Mouse (Mus musculus): ENCODE measurements around the gene Actn4. TPM values are rescaled to one million over a fixed set of nuclear protein-coding genes. Genes with fewer than 3 reads are reported as not detected.

Gene Actn4
- total RNA-seq, 2 experiments from 2014 or later: 123 to 132 TPM

DNA sequence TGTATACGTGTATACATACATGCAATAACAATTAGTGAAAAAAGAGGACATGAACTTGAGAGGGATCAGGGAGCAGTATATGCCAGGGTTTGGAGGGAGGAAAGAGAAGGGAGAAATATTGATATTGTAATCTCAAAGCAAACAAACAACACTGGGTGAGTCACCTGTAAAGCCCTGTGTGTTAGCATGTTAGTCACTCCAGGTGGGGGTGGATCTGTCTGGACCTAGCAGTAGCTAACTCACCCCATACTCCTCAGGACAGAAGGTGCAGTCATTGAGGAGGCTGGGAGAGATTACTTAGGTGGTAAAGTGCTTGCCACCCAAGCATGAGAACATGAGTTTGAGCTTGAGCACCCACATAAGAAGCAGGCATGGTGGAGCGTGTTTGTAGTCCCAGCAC, 102.2 kb downstream of the Actn4 start:
- no peak for DNase-seq (ENCODE audit: low spot score in 2 of 2)

DNA sequence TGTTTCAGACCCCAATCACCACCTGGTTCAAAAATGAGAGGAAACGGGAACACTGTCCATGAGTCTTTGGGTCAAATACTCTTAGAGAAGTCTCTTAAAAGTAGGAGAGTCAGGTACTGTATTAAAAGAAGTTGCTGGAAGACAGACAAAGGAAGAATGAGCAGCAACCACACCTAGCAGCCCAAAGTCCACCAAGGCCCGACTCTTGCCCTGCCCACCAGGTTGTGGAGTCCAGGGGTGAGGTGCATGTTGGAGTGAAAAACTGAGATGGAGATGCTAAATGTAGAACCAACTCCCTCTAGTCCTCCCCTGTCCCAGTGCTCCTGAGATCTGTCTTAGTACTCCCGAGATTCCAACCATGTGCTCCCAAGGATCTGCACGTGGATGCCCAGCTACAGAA, 111.5 kb downstream of the Actn4 start:
- no peak for DNase-seq (ENCODE audit: low spot score in 2 of 2)

DNA sequence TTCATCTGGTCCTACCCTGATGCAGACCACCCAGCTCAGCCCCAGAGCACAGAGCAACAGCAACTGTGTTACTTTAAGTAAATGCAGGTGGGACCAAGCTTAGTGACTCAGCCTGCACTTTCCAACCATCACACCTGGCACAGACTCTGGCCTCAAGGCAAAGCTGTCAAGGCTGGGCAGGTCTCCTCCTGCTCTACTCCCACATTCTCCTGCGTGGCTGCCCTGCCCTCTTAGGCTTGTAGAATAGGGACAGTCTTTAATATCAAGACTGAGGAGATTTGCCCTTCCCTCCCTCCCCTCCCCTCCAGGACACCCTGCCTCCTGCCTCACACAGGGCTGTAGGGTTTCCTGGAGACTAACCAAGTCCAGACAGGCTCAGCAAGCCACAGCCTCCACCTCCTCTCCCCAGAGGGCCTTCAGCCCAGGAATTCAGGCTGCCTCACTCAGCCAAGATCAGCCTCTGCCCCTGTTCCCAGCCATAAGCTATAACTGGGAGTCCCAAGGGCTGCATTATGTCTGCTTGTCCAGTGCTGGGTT, 112.4 kb downstream of the Actn4 start:
- DNase-seq (ENCODE audit: low spot score in 2 of 2): no peak

DNA sequence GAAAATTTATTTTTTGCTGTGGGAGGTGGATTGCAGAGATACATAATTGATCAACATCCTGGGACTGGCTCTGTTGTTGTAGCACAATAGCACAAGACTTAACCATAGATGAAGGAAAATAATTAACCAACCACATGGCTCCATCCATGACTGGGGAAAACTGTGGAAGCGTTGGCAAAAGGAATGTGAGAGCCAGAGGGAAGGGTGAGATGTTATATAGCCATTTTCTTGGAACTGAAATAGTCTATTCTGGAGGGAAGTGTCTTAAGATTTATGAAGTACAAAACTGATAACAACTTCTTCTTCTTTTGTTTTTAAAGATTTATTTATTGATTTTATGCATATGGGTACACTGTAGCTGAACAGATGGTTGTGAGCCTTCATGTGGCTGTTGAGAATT, 114.9 kb downstream of the Actn4 start:
- no peak for DNase-seq (ENCODE audit: low spot score in 2 of 2)

Other genes starting within 250 kb of the Actn4 start
- gene Fbxo17, start 245.5 kb downstream of the Actn4 start, total RNA-seq (2021): under 1 TPM; 0.88 to 0.97 TPM
- 10 to 100 TPM; 55.4 to 66.9 TPM for gene Mrps12, start 220.5 kb downstream of the Actn4 start, total RNA-seq (2021)
- 10 to 100 TPM; 14.4 to 15.0 TPM for gene Sars2, start 220.3 kb downstream of the Actn4 start, total RNA-seq (2021)
- gene Ccer2, start 206.2 kb downstream of the Actn4 start, total RNA-seq (2021): under 1 TPM in 1 of 2 experiments, not detected in 1; 0.41 TPM
- gene Sirt2, start 195.6 kb downstream of the Actn4 start, total RNA-seq (2021): 100 to 1,000 TPM; 325 to 336 TPM
- gene Nfkbib, start 194.8 kb downstream of the Actn4 start, total RNA-seq (2021): 10 to 100 TPM; 31.4 to 33.9 TPM
- 1 to 10 TPM; 2.9 to 3.3 TPM for gene Rinl, start 173.4 kb downstream of the Actn4 start, total RNA-seq (2021)
- gene Hnrnpl, start 153.8 kb downstream of the Actn4 start, total RNA-seq (2021): 100 to 1,000 TPM; 379 to 416 TPM
- 10 to 100 TPM; 58.2 to 61.2 TPM for gene Ech1, start 137.1 kb downstream of the Actn4 start, total RNA-seq (2021)
- gene Lgals4, start 128.5 kb downstream of the Actn4 start, total RNA-seq (2021): 1 to 10 TPM; 3.9 to 4.2 TPM
- gene Lgals7, start 98.5 kb downstream of the Actn4 start, total RNA-seq (2021): not detected
- 1 to 10 TPM in 1 of 2 experiments, under 1 TPM in 1; 0.67 to 1.3 TPM for gene Capn12, start 80.9 kb downstream of the Actn4 start, total RNA-seq (2021)
- gene Eif3k, start 19.5 kb upstream of the Actn4 start, total RNA-seq (2021): 100 to 1,000 TPM; 159 to 164 TPM
- gene Map4k1, start 19.7 kb upstream of the Actn4 start, total RNA-seq (2021): 1 to 10 TPM; 2.7 to 4.1 TPM
- gene Ryr1, start 162.8 kb upstream of the Actn4 start, total RNA-seq (2021): 10 to 100 TPM in 1 of 2 experiments, 1 to 10 TPM in 1; 9.3 to 12.2 TPM
- gene Rasgrp4, start 172.5 kb upstream of the Actn4 start, total RNA-seq (2021): 1 to 10 TPM; 1.1 to 1.5 TPM
- 10 to 100 TPM; 29.4 to 32.7 TPM for gene Fam98c, start 193.9 kb upstream of the Actn4 start, total RNA-seq (2021)
- 1 to 10 TPM; 1.2 to 1.3 TPM for gene Ggn, start 207.9 kb upstream of the Actn4 start, total RNA-seq (2021)
- 10 to 100 TPM; 42.3 to 52.3 TPM for gene Spred3, start 208.1 kb upstream of the Actn4 start, total RNA-seq (2021)
- 100 to 1,000 TPM; 153 to 169 TPM for gene Psmd8, start 218.4 kb upstream of the Actn4 start, total RNA-seq (2021)

Measured in layer of hippocampus, postnatal 14 days (tissue).